Mouse (Mus musculus): ENCODE data around the gene Itm2c. TPM values are rescaled to one million over a fixed set of nuclear protein-coding genes. Genes with fewer than 3 reads are reported as not detected.

The Itm2c gene
- polyA plus RNA-seq, 1 experiment, result 198 TPM

DNA sequence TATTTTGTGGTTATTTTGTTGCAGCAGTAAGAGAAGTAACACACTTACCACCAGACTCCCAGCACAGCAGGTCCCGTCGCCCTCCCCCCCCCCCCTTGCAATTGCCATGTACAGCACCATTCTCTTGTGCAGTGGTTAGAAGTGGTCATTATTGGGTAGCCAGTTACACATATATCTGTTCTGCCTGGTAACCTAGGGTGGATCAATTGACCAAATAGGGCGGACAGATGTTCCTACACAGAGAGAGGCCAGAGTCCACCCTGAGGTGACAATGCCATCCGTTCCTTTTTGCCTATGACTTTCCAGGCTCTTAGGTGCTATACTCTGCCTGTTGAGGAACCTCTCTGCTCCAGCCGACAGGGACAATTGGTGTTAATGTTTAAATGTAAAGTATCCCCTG is 31.1 kb downstream of the Itm2c start:
- Histone ChIP-seq H3K4me1 (ENCODE audit: control insufficient read depth, insufficient read depth, low read length) (no peaks in the 10 kb centered on the region), H3K27me3 (replicated peaks; ENCODE audit: control insufficient read depth, insufficient read depth, low read length) (no peaks in the 10 kb centered on the region), H3K36me3 (ENCODE audit: control insufficient read depth, insufficient read depth, low read length) (no peaks in the 10 kb centered on the region), H3K4me3 (ENCODE audit: insufficient read depth, low read depth, low read length) (no peak overlapping the region), H3K27ac (ENCODE audit: insufficient read depth, low read depth, low read length) (no peak overlapping the region)
- 81% methylated on average over 5 of the region's 5 CpGs for WGBS
- no peak for DNase-seq
- TF ChIP-seq CTCF (conservative IDR thresholded peaks at IDR 0.05; ENCODE audit: insufficient read depth, insufficient read length, low read depth, low read length), result no peak
- TF ChIP-seq POLR2A (IDR thresholded peaks at IDR 0.05; ENCODE audit: low read depth, low read length), result no peak

DNA sequence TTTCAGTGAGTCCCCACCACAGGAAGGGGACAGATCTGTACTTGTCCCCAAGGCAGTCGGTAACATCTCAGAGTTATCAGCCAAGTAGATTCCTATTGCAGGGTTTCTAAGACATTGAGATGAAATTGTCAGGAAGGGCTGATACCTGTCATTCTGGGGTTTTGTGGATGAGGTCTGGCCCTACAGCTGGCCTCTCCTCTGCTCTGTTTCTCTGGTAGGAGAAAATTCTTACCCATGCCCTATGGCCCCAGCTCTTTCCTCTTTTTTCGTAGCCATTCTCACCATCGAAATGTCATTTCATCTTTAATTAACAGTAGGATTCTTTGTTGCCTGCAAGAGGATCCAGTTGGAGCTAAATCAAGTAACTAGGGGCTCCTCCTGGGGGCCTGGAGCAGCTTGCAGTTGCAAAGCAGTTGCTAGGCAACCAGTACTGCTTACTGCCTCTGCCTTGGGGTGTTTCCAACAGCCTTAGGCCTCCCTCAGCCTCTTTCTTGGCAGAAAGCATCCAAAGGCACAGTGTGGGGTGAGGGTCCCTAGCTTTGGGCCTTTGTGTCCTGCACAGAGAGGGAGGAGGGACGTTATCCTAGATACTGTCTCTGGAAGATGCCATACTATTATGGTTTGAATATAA is 34.1 kb downstream of the Itm2c start, which contains the start of gene 4933407L21Rik:
TSS of gene 4933407L21Rik (plus strand) at position 427 of the 631 bp plus-strand sequence.
- Histone ChIP-seq H3K27ac (ENCODE audit: insufficient read depth, low read depth, low read length) (no peak within 1 kb of the TSS), H3K4me3 (ENCODE audit: insufficient read depth, low read depth, low read length) (no peak within 1 kb of the TSS), H3K36me3 (ENCODE audit: control insufficient read depth, insufficient read depth, low read length) (no peaks in the 10 kb centered on the region), H3K27me3 (replicated peaks; ENCODE audit: control insufficient read depth, insufficient read depth, low read length) (no peaks in the 10 kb centered on the region), H3K4me1 (ENCODE audit: control insufficient read depth, insufficient read depth, low read length) (0 out of 2 replicates have a peak, but pooled peaks cover 1% of the 10 kb centered on the region)
- TF ChIP-seq CTCF (conservative IDR thresholded peaks at IDR 0.05; ENCODE audit: insufficient read depth, insufficient read length, low read depth, low read length) (no peak), POLR2A (IDR thresholded peaks at IDR 0.05; ENCODE audit: low read depth, low read length) (no peak)
- WGBS, result 40% methylated on average over 4 of the region's 4 CpGs
- no peak for DNase-seq

DNA sequence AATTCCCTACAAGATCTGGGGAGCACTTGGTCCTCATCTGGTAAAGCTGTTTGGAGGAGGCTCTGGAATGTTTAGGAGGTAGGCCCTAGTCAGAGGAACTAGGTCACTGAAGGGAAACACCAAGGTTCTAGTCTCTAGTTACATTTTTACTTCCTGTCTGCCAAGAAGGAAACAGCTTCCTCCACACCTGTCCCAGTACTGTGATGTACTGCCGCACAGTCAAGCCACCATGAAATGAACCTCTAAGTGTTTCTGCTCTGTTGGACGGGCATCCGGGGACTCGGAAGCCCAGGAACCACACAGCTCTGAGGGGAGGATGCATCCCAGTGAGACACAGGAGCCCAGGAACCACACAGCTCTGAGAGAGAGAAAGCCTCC is 34.6 kb downstream of the Itm2c start:
- no peak for TF ChIP-seq POLR2A (IDR thresholded peaks at IDR 0.05; ENCODE audit: low read depth, low read length)
- no peak for TF ChIP-seq CTCF (conservative IDR thresholded peaks at IDR 0.05; ENCODE audit: insufficient read depth, insufficient read length, low read depth, low read length)
- Histone ChIP-seq H3K27me3 (replicated peaks; ENCODE audit: control insufficient read depth, insufficient read depth, low read length) (no peaks in the 10 kb centered on the region), H3K4me3 (ENCODE audit: insufficient read depth, low read depth, low read length) (no peak overlapping the region), H3K4me1 (ENCODE audit: control insufficient read depth, insufficient read depth, low read length) (0 out of 2 replicates have a peak, but pooled peaks cover 3% of the 10 kb centered on the region), H3K27ac (ENCODE audit: insufficient read depth, low read depth, low read length) (no peak overlapping the region), H3K36me3 (ENCODE audit: control insufficient read depth, insufficient read depth, low read length) (no peaks in the 10 kb centered on the region)
- WGBS, result 30% methylated on average over 4 of the region's 4 CpGs
- DNase-seq, result no peak

DNA sequence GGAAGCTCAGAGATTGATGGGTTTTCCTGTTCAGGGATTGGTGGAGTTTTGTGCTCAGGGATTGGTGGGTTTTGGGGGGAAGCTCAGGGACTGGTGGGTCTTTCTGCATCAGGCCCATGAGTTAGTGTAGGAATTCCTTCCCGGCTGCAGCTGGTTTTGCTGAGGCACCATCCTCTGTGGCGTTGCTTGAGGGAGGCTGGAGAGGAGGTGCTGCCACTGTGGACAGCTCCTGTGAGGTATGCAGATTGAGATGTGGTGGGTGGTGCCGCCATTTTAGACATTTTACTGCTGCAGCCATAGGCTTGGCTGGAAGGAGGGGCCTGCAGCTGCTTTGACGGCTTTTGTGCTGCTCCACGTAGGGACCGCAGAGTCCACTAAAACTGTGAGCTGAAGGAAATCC is 35.3 kb downstream of the Itm2c start:
- H3K27ac ChIP-seq (ENCODE audit: insufficient read depth, low read depth, low read length), result no peak overlapping the region
- TF ChIP-seq CTCF (conservative IDR thresholded peaks at IDR 0.05; ENCODE audit: insufficient read depth, insufficient read length, low read depth, low read length) (no peak), POLR2A (IDR thresholded peaks at IDR 0.05; ENCODE audit: low read depth, low read length) (no peak)
- H3K36me3 ChIP-seq (ENCODE audit: control insufficient read depth, insufficient read depth, low read length), result no peaks in the 10 kb centered on the region
- no peak overlapping the region for H3K4me3 ChIP-seq (ENCODE audit: insufficient read depth, low read depth, low read length)
- no peak for DNase-seq
- 0 out of 2 replicates have a peak, but pooled peaks cover 3% of the 10 kb centered on the region for H3K4me1 ChIP-seq (ENCODE audit: control insufficient read depth, insufficient read depth, low read length)
- no peaks in the 10 kb centered on the region for H3K27me3 ChIP-seq (replicated peaks; ENCODE audit: control insufficient read depth, insufficient read depth, low read length)
- 81% methylated on average over 6 of the region's 6 CpGs for WGBS

DNA sequence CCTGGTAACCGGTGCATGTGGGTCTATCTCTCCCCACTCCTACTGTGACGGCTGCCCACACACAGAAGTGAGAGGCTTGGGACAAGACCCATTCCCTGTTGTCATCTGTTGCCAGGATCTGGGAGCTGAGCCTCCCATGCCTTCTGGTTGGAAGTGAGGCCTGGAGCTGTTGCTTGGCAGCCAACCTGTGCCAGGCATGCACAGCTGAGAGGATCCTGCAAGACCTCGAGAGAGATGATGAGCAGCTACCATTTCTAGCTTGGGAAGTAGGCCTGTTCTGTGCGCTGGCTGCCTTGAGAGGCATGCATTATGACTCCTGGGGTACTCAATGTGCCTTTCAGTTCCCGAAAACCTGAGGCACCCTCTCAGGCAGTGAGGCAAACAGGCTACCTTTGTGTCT is 37.1 kb downstream of the Itm2c start:
- Histone ChIP-seq H3K27me3 (replicated peaks; ENCODE audit: control insufficient read depth, insufficient read depth, low read length) (no peaks in the 10 kb centered on the region), H3K4me3 (ENCODE audit: insufficient read depth, low read depth, low read length) (no peak overlapping the region), H3K4me1 (ENCODE audit: control insufficient read depth, insufficient read depth, low read length) (0 out of 2 replicates have a peak, but pooled peaks cover 3% of the 10 kb centered on the region), H3K36me3 (ENCODE audit: control insufficient read depth, insufficient read depth, low read length) (no peaks in the 10 kb centered on the region), H3K27ac (ENCODE audit: insufficient read depth, low read depth, low read length) (no peak overlapping the region)
- TF ChIP-seq CTCF (conservative IDR thresholded peaks at IDR 0.05; ENCODE audit: insufficient read depth, insufficient read length, low read depth, low read length) (no peak), POLR2A (IDR thresholded peaks at IDR 0.05; ENCODE audit: low read depth, low read length) (no peak)
- 86% methylated on average over 5 of the region's 5 CpGs for WGBS
- DNase-seq, result no peak

DNA sequence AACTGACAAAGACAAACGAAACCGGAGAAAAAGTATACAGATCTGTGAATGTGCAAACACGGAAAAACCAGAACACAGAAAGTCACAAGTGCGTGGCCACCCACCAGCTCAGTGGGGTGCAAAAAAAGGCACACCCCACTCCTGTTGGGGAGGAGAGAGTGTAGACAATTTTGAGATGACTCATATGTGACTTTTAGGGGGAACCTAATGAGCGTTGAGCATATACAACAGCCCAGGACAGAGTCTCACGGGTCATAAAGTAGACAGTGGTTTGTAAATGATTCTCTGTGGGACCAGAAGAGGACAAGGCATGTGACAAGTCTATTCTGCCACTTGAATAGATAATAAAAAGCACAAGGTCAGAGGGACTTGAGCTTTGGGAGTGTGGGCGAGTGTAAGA is 39.1 kb downstream of the Itm2c start:
- TF ChIP-seq CTCF (conservative IDR thresholded peaks at IDR 0.05; ENCODE audit: insufficient read depth, insufficient read length, low read depth, low read length), result no peak
- TF ChIP-seq POLR2A (IDR thresholded peaks at IDR 0.05; ENCODE audit: low read depth, low read length), result no peak
- 0 out of 2 replicates have a peak, but pooled peaks cover 3% of the 10 kb centered on the region for H3K4me1 ChIP-seq (ENCODE audit: control insufficient read depth, insufficient read depth, low read length)
- H3K27me3 ChIP-seq (replicated peaks; ENCODE audit: control insufficient read depth, insufficient read depth, low read length), result no peaks in the 10 kb centered on the region
- WGBS, result 13% methylated on average over 7 of the region's 7 CpGs
- H3K36me3 ChIP-seq (ENCODE audit: control insufficient read depth, insufficient read depth, low read length), result no peaks in the 10 kb centered on the region
- H3K27ac ChIP-seq (ENCODE audit: insufficient read depth, low read depth, low read length), result no peak overlapping the region
- DNase-seq, result no peak
- H3K4me3 ChIP-seq (ENCODE audit: insufficient read depth, low read depth, low read length), result no peak overlapping the region

DNA sequence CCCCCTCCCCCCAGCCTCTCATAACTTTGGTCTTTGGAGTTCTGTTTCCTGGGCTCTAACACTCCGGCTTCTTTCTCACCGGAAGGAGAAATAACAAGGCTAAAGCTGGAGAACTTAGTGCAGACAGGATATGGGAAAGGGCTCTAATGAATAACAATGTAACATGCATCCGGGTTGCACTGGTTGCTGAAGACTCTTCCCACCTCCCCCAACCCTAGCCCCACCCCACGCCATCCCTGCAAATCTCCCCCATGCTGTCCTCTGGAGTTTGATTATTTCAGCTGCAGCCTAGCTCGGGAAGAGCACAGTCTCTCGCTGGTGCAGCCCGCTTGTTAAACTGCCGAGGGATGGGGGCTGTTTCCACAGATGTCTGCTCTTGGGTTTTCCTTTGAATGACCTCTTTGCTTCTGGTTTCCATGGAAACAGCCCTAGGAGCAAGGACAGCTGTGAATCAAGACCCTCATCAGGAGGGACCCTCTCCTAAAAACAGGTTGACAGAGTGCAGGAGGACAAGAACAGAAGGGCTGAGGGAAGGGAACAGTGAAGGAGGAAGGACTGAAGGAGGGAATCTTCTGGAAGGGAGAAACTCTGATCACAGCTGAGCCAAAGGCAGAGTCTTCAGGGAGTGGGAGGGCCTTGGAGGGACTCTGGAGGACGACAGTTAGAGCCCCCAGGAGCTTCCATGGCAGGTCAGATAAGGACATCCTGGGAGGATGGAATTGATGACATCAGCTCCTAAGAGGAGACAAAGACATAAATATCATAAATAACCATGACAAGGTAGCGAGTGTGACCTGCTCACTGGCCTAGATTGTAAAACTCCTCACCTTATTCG is 39.8 kb downstream of the Itm2c start:
- WGBS, result 15% methylated on average over 11 of the region's 11 CpGs

More for the DNA sequence above, 39.8 kb downstream of the Itm2c start:
- no peak for TF ChIP-seq POLR2A (IDR thresholded peaks at IDR 0.05; ENCODE audit: low read depth, low read length)
- TF ChIP-seq CTCF (conservative IDR thresholded peaks at IDR 0.05; ENCODE audit: insufficient read depth, insufficient read length, low read depth, low read length), result no peak
- H3K27me3 ChIP-seq (replicated peaks; ENCODE audit: control insufficient read depth, insufficient read depth, low read length), result no peaks in the 10 kb centered on the region
- no peak overlapping the region for H3K4me3 ChIP-seq (ENCODE audit: insufficient read depth, low read depth, low read length)
- 0 out of 2 replicates have a peak, but pooled peaks cover 3% of the 10 kb centered on the region for H3K4me1 ChIP-seq (ENCODE audit: control insufficient read depth, insufficient read depth, low read length)
- DNase-seq, result no peak
- no peaks in the 10 kb centered on the region for H3K36me3 ChIP-seq (ENCODE audit: control insufficient read depth, insufficient read depth, low read length)
- no peak overlapping the region for H3K27ac ChIP-seq (ENCODE audit: insufficient read depth, low read depth, low read length)

Data from kidney, adult 2 months (tissue).